Comparison of ENCODE assay signal across 24 mouse cellular contexts in the genomic region with DNA sequence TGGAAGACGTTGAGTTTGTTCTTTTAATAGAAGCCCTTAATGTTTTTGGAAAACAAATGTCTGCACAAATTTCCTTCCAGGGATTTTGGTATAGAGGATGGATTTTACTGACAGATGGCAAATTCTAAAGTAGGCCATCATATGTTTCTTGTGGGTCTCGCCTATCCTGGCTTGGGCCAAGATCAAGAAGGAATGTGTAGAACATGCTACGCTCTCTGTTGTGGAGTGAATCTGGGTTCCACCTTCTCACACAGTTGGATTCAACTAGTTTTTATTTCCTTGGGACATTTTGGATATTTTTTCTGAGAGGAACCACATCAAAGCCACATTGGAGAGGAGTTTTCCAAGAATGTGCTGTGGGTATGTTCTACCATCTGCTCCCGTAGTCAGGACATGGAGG.
DNase-seq lines count a peak whose midpoint lies in the region; ATAC-seq lines count a peak whose summit lies in the region.
"Had no signal": no experiment of that assay in that cellular context is flagged by ENCODE, and none has a peak within 500 bp of the region (broad histone marks: within the 10 kb centered on the region; RNA-seq: fewer than 3 reads in every experiment).

No protein-coding gene starts in this region.

- H3K9me3 ChIP-seq in limb, embryonic 12.5 days: no peaks in the 10 kb centered on the region
- H3K9me3 ChIP-seq: embryonic facial prominence, embryonic 12.5 days; forebrain, embryonic 10.5 days; heart, embryonic 15.5 days; hindbrain, embryonic 13.5 days had no signal

- H3K27ac ChIP-seq in limb, embryonic 12.5 days: peak overlapping the region; percentile 42; the same call in 1 of the 2 replicates
- H3K27ac ChIP-seq: embryonic facial prominence, embryonic 12.5 days; forebrain, embryonic 10.5 days; heart, adult 2 months; heart, embryonic 15.5 days; hindbrain, embryonic 13.5 days; hindbrain, postnatal 0 days had no signal

- H3K9ac ChIP-seq in limb, embryonic 12.5 days (replicated peaks): no peak overlapping the region
- H3K9ac ChIP-seq: embryonic facial prominence, embryonic 12.5 days; heart, embryonic 15.5 days; hindbrain, embryonic 13.5 days had no signal

- H3K27me3 ChIP-seq in limb, embryonic 12.5 days: no peaks in the 10 kb centered on the region
- H3K27me3 ChIP-seq: CH12.LX; embryonic facial prominence, embryonic 12.5 days; heart, embryonic 15.5 days; hindbrain, embryonic 13.5 days; Patski had no signal

- ATAC-seq in cerebellum, adult (ENCODE audit: insufficient number of reproducible peaks, low FRiP score, low TSS enrichment): no peak; the same call in 1 of the 2 replicates
- no peak for ATAC-seq in limb, embryonic 12.5 days (ENCODE audit: insufficient number of reproducible peaks, insufficient read depth, low FRiP score, low TSS enrichment, low read depth)
- no peak for ATAC-seq in granulocyte monocyte progenitor cell, adult 5-6 weeks (replicated peaks; ENCODE audit: poor library complexity, severe bottlenecking)
- ATAC-seq: activated CD4-positive, CD25-positive, alpha-beta regulatory T cell, adult 4 months; forebrain, embryonic 14.5 days; hindbrain, postnatal 0 days; Patski had no signal

- no peak overlapping the region for H3K4me2 ChIP-seq in limb, embryonic 12.5 days
- H3K4me2 ChIP-seq: embryonic facial prominence, embryonic 12.5 days; heart, embryonic 11.5 days; heart, embryonic 15.5 days; hindbrain, embryonic 13.5 days had no signal

- no peaks in the 10 kb centered on the region for H3K36me3 ChIP-seq in limb, embryonic 12.5 days
- H3K36me3 ChIP-seq: embryonic facial prominence, embryonic 12.5 days; forebrain, embryonic 10.5 days; heart, embryonic 15.5 days; hindbrain, embryonic 13.5 days had no signal

- H3K4me3 ChIP-seq in limb, embryonic 12.5 days (replicated peaks): no peak overlapping the region
- H3K4me3 ChIP-seq: embryonic facial prominence, embryonic 12.5 days; erythroblast, embryonic 14.5 days; forebrain, embryonic 10.5 days; heart, adult 2 months; heart, embryonic 15.5 days; hindbrain, embryonic 13.5 days had no signal

- 84% methylated on average over 4 of the region's 4 CpGs for WGBS in limb, embryonic 12.5 days

- H3K4me1 ChIP-seq in limb, embryonic 12.5 days (replicated peaks): peaks cover 25% of the 10 kb centered on the region
- H3K4me1 ChIP-seq: embryonic facial prominence, embryonic 12.5 days; forebrain, embryonic 10.5 days; heart, embryonic 15.5 days; hindbrain, embryonic 13.5 days had no signal

- DNase-seq in cerebellum, adult 8-10 months: peak; percentile 7
- peak; percentile 27 for DNase-seq in cerebellum, adult 9-10 months
- DNase-seq in cerebellum, postnatal 25 days: peak; percentile 27 to 33
- no peak for DNase-seq in urinary bladder, postnatal 36 days (ENCODE audit: low spot score in 2 of 2)
- DNase-seq: adrenal gland, postnatal 14 days; embryo, embryonic 11 days; gastrocnemius, postnatal 10 days; heart, adult 2 months; heart, postnatal 14 days; kidney, adult 11 months had no signal

Comparison
In these comparisons a context has a peak if more than half of its experiments do, and no peak if none do; other contexts are left out.
1. DNase-seq: peak in cerebellum, adult 8-10 months (single experiment), cerebellum, adult 9-10 months (single experiment) and cerebellum, postnatal 25 days (2 of 2); none in urinary bladder, postnatal 36 days (0 of 2).